In the genomic region with DNA sequence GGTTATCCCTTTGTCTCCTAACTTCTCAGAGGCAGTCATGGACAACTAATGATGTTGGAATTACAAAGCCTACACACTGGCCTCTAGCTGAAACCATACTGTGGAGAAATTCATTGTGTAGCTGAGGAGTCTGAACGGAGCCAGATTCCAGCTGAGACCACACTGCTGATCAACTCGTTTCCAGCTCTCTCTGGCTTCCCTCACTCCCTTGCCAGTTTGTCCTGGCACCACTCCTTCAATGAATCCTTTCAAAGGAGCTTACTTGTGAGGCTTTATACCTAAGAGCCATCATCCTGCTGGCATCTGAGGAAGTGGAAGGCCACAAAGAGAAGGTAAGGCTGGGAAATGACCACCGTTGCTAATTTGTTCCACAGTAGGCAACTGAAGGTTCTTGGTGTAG, we compare ENCODE assay signal across 17 mouse cellular contexts.
DNase-seq lines count a peak whose midpoint lies in the region; ATAC-seq and TF ChIP-seq lines count a peak whose summit lies in the region.
"Had no signal": no experiment of that assay in that cellular context is flagged by ENCODE, and none has a peak within 500 bp of the region (broad histone marks: within the 10 kb centered on the region; RNA-seq: fewer than 3 reads in every experiment).

No protein-coding gene starts in this region.

- no peak overlapping the region for H3K4me3 ChIP-seq in midbrain, embryonic 11.5 days (ENCODE audit: low read depth, low read length)
- no peak overlapping the region for H3K4me3 ChIP-seq in midbrain, embryonic 15.5 days
- no peak overlapping the region for H3K4me3 ChIP-seq in layer of hippocampus, adult 2 months
- H3K4me3 ChIP-seq: heart, adult 2 months; limb, embryonic 12.5 days; midbrain, embryonic 10.5 days had no signal

- 65% methylated on average over 3 of the region's 3 CpGs for whole genome bisulfite sequencing in midbrain, embryonic 11.5 days
- WGBS in midbrain, embryonic 15.5 days: 51% methylated on average over 3 of the region's 3 CpGs

- H3K9ac ChIP-seq in midbrain, embryonic 11.5 days (ENCODE audit: low read length): no peak overlapping the region
- H3K9ac ChIP-seq in midbrain, embryonic 15.5 days: no peak overlapping the region
- H3K9ac ChIP-seq: limb, embryonic 12.5 days had no signal

- TF ChIP-seq CTCF in layer of hippocampus, adult 2 months (conservative IDR thresholded peaks at IDR 0.05): no peak

- no peaks in the 10 kb centered on the region for H3K9me3 ChIP-seq in midbrain, embryonic 11.5 days (ENCODE audit: control insufficient read depth, low read length)
- no peaks in the 10 kb centered on the region for H3K9me3 ChIP-seq in midbrain, embryonic 15.5 days
- H3K9me3 ChIP-seq: limb, embryonic 12.5 days; midbrain, embryonic 10.5 days had no signal

- no peaks in the 10 kb centered on the region for H3K4me1 ChIP-seq in midbrain, embryonic 11.5 days (ENCODE audit: control insufficient read depth, insufficient read depth, low read length)
- H3K4me1 ChIP-seq in midbrain, embryonic 15.5 days: no peaks in the 10 kb centered on the region; the same call in 1 of the 2 replicates
- H3K4me1 ChIP-seq: limb, embryonic 12.5 days; midbrain, embryonic 10.5 days had no signal

- no peak for ATAC-seq in midbrain, embryonic 11.5 days (ENCODE audit: low FRiP score)
- ATAC-seq in midbrain, embryonic 15.5 days (replicated peaks): no peak

- no peaks in the 10 kb centered on the region for H3K36me3 ChIP-seq in midbrain, embryonic 11.5 days (ENCODE audit: control insufficient read depth, insufficient read depth, low read length)
- H3K36me3 ChIP-seq in midbrain, embryonic 15.5 days (replicated peaks): no peaks in the 10 kb centered on the region
- H3K36me3 ChIP-seq: limb, embryonic 12.5 days; midbrain, embryonic 10.5 days had no signal

- no peak overlapping the region for H3K4me2 ChIP-seq in midbrain, embryonic 11.5 days
- no peak overlapping the region for H3K4me2 ChIP-seq in midbrain, embryonic 15.5 days
- H3K4me2 ChIP-seq: limb, embryonic 12.5 days; liver, embryonic 11.5 days had no signal

- no peaks in the 10 kb centered on the region for H3K27me3 ChIP-seq in midbrain, embryonic 11.5 days (ENCODE audit: control insufficient read depth, insufficient read depth, low read length)
- H3K27me3 ChIP-seq in midbrain, embryonic 15.5 days (replicated peaks): no peaks in the 10 kb centered on the region
- H3K27me3 ChIP-seq: limb, embryonic 12.5 days had no signal

- no peak overlapping the region for H3K27ac ChIP-seq in midbrain, embryonic 11.5 days (ENCODE audit: low read depth, low read length)
- no peak overlapping the region for H3K27ac ChIP-seq in midbrain, embryonic 15.5 days
- H3K27ac ChIP-seq in layer of hippocampus, adult 2 months: no peak overlapping the region
- H3K27ac ChIP-seq: heart, adult 2 months; limb, embryonic 12.5 days; midbrain, embryonic 10.5 days had no signal

- DNase-seq in midbrain, embryonic 11.5 days (ENCODE audit: low spot score, missing footprints): peak; percentile 37
- DNase-seq in cerebellum, adult 11 months: peak; percentile 65
- peak; percentile 84 for DNase-seq in cerebellum, adult 9-10 months
- DNase-seq in fibroblast of lung, adult 2 months (ENCODE audit: low read depth): peak; percentile 41
- DNase-seq in right cerebral cortex, postnatal 10 days (ENCODE audit: low spot score in 2 of 2): no peak
- DNase-seq in layer of hippocampus, adult 2 months (ENCODE audit: low spot score in 2 of 2): no peak
- DNase-seq: adrenal gland, postnatal 14 days; gastrocnemius, postnatal 36 days; heart, adult 2 months; kidney, adult 18-20 months; lung, adult 18-20 months; lung, postnatal 10 days; right cerebral cortex, postnatal 14 days had no signal

Comparison
In these comparisons a context has a peak if more than half of its experiments do, and no peak if none do; other contexts are left out.
1. DNase-seq: peak in midbrain, embryonic 11.5 days (single experiment), cerebellum, adult 11 months (single experiment), cerebellum, adult 9-10 months (single experiment) and fibroblast of lung, adult 2 months (single experiment); none in right cerebral cortex, postnatal 10 days (0 of 2) and layer of hippocampus, adult 2 months (0 of 2).